8 mouse cellular contexts compared by ENCODE assay signal in the genomic region with DNA sequence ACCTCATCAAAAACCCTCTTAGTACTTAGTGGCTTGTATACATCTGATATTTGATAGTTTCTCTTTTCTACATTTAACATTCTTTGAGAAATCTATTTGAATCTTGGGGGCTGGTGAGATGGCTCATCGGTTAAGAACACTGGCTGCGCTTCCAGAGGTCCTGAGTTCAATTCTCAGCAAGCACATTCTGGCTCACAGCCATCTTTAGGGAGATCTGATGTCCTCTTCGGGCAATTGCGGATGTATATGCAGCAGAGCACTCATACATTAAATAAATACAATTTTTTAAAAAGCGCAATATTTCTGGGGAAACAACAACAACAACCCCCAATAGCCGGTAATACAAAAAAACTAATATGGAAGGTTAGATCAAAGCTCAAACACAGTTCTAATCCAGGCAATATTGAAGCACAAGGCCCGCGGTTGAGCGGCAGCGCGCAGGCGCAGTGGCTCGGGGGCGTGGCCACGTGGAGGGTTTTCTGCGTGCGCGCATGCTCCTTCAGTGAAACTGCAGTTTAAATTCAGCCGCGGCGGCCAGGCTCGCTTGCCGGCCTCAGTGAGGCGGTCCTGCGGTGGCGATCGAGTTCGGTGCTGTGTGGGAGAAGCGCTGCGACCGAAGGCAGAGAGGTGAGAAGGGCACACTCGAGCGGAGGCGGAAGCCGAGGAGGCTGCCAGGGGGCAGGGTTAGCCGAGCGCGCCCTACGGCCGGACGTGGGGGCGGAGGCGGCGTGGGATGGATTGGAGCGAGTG. TPM values are rescaled to one million over a fixed set of nuclear protein-coding genes. Genes with fewer than 3 reads are reported as not detected.
A peak's percentile ranks its signal among the peaks of the same experiment; 100 is the strongest.
DNase-seq lines count a peak whose midpoint lies in the region; ATAC-seq lines count a peak whose summit lies in the region.

TSS of gene Ddx11 (plus strand) at position 455 of the 750 bp plus-strand sequence.

- peak within 1 kb of the TSS; percentile 65 for H3K9ac ChIP-seq in hindbrain, embryonic 14.5 days

- DNase-seq in T-cell, adult 2 months (ENCODE audit: low spot score): peak; percentile 88
- DNase-seq in cerebellum, postnatal 25 days: peak; percentile 97 to 98
- peak; percentile 80 to 90 for DNase-seq in frontal cortex, postnatal 25 days (ENCODE audit: low spot score in 2 of 2)
- peak; percentile 97 for DNase-seq in hindbrain, embryonic 14.5 days (ENCODE audit: low spot score)
- peak; percentile 89 to 90 for DNase-seq in layer of hippocampus, postnatal 36 days
- peak; percentile 91 for DNase-seq in lung, postnatal 25 days (ENCODE audit: low spot score)
- DNase-seq in retina, adult 2 months (ENCODE audit: low read depth, low spot score): peak; percentile 71
- DNase-seq in thymus, postnatal 25 days: peak; percentile 93

- H3K9me3 ChIP-seq in hindbrain, embryonic 14.5 days (ENCODE audit: control insufficient read depth, low read length): no peaks in the 10 kb centered on the region

- H3K4me3 ChIP-seq in hindbrain, embryonic 14.5 days (replicated peaks; ENCODE audit: low read length): peak within 1 kb of the TSS; percentile 78

- peaks cover 18% of the 10 kb centered on the region for H3K36me3 ChIP-seq in hindbrain, embryonic 14.5 days (replicated peaks; ENCODE audit: control insufficient read depth, insufficient read depth)

- 5% methylated on average over 45 of the region's 45 CpGs for WGBS in hindbrain, embryonic 14.5 days

- H3K4me1 ChIP-seq in hindbrain, embryonic 14.5 days (replicated peaks; ENCODE audit: control insufficient read depth, insufficient read depth, low read length): peaks cover 5% of the 10 kb centered on the region

- ATAC-seq in hindbrain, embryonic 14.5 days (ENCODE audit: low FRiP score): peak; percentile 75

- H3K4me2 ChIP-seq in hindbrain, embryonic 14.5 days (replicated peaks): peak within 1 kb of the TSS; percentile 67

- H3K27me3 ChIP-seq in hindbrain, embryonic 14.5 days (ENCODE audit: control insufficient read depth, insufficient read depth, low read length): no peaks in the 10 kb centered on the region

- H3K27ac ChIP-seq in hindbrain, embryonic 14.5 days: peak within 1 kb of the TSS; percentile 47

RNA-seq across cellular contexts. Expression of gene Ddx11, which starts in this region (rescaled TPM):
- 4.1 and 4.6 TPM in 2 replicates for polyA plus RNA-seq in hindbrain, embryonic 14.5 days (2014; fragmentation: Nextera tagmentation; extraction: Ambion mirVana)
- total RNA-seq in layer of hippocampus, postnatal 36 days (2021): 1 to 10 TPM; 1.1 to 1.9 TPM

Comparison
In these comparisons a context has a peak if more than half of its experiments do, and no peak if none do; other contexts are left out.
1. Peak in every context shown above with its lines: DNase-seq, ATAC-seq, H3K4me3 ChIP-seq and H3K27ac ChIP-seq.